Comparison of ENCODE assay signal across 1 mouse cellular context in the genomic region with DNA sequence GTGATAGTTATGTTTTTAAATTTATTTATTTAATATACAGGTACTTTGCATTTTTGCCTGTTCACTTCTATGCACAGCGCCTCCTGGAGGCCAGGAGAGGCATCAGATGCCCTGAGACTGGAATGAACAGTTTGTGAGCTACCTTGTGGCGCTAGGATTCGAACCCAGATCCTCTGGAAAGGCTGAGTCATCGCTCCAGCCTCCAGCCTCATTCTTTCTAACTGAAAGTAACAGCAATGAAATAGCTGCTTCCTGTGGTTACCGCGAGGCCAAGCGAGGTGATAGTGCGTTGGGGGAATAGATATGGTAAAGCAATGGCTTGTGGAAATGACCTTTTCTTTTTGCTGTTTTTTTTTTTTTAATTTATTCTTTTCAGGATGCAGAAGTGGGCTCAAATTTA.
TF ChIP-seq lines count a peak whose summit lies in the region.

No protein-coding gene starts in this region.

TF ChIP-seq in MEL, 35 proteins besides CTCF, POLR2A, EP300 and RAD21 (continued from another document):
- no peak for TF ChIP-seq SMC3 (IDR thresholded peaks at IDR 0.05; ENCODE audit: low read depth, low read length)
- no peak for TF ChIP-seq ZC3H11A (IDR thresholded peaks at IDR 0.05; ENCODE audit: low read depth, low read length)
- no peak for TF ChIP-seq ZKSCAN1 (IDR thresholded peaks at IDR 0.05; ENCODE audit: low read depth, low read length)
- TF ChIP-seq MAX (IDR thresholded peaks at IDR 0.05; ENCODE audit: low read length), result peak; percentile 38; the same call in 1 of the 2 replicates
- peak; percentile 82 for TF ChIP-seq TCF12 (IDR thresholded peaks at IDR 0.05; ENCODE audit: low read depth, low read length)
- peak; percentile 86 for TF ChIP-seq ZNF384 (IDR thresholded peaks at IDR 0.05; ENCODE audit: low read depth, low read length)
- no peak for TF ChIP-seq POLR2AphosphoS2 (IDR thresholded peaks at IDR 0.05; ENCODE audit: low read length)
- peak; percentile 75; the same call in 1 of the 2 replicates for TF ChIP-seq GABPA (IDR thresholded peaks at IDR 0.05; ENCODE audit: low read depth, low read length)
- TF ChIP-seq MYB (IDR thresholded peaks at IDR 0.05; ENCODE audit: low read depth, low read length), result peak; percentile 95
- peak; percentile 65; the same call in 1 of the 2 replicates for TF ChIP-seq SIN3A (IDR thresholded peaks at IDR 0.05; ENCODE audit: low read length)
- TF ChIP-seq MAFK (IDR thresholded peaks at IDR 0.05; ENCODE audit: borderline replicate concordance, low read depth, low read length), result peak; percentile 78
- TF ChIP-seq GATA1 (IDR thresholded peaks at IDR 0.05; ENCODE audit: low read depth, low read length), result peak; percentile 67
- TF ChIP-seq UBTF (IDR thresholded peaks at IDR 0.05; ENCODE audit: borderline replicate concordance, insufficient read depth, low read depth, low read length), result no peak
- peak; percentile 22; the same call in 1 of the 2 replicates for TF ChIP-seq CHD2 (IDR thresholded peaks at IDR 0.05; ENCODE audit: low read length)
- TF ChIP-seq MYC (IDR thresholded peaks at IDR 0.05; ENCODE audit: low read depth, low read length), result 0 out of 2 replicates have a peak, but pooled peaks have one; percentile 19
- TF ChIP-seq NELFE (IDR thresholded peaks at IDR 0.05; ENCODE audit: low read depth, low read length), result no peak
- no peak for TF ChIP-seq KAT2A (conservative IDR thresholded peaks at IDR 0.05; ENCODE audit: low read depth, low read length)
- peak; percentile 25; the same call in 1 of the 2 replicates for TF ChIP-seq ELF1 (IDR thresholded peaks at IDR 0.05; ENCODE audit: low read depth, low read length)
- peak; percentile 83 for TF ChIP-seq ETS1 (IDR thresholded peaks at IDR 0.05; ENCODE audit: low read depth, low read length)
- no peak for TF ChIP-seq CHD1 (IDR thresholded peaks at IDR 0.05; ENCODE audit: low read depth, low read length)
